Mouse (Mus musculus) thymus, adult 2 months (tissue): ENCODE data around the gene Cacna1c.

Experiments used
- CTCF ChIP-seq: fragments of 200-500 bp; IDR thresholded peaks from 2 replicates; pipeline ENCODE4 v1.5.1; 2012; ENCODE audit warnings: mild to moderate bottlenecking, control low read depth, low read length, moderate library complexity, borderline replicate concordance; ENCODE audit not compliant: control insufficient read depth, poor library complexity, insufficient read depth; ENCODE audit errors: extremely low read depth
- POLR2A ChIP-seq: fragments of 200-500 bp; IDR thresholded peaks from 2 replicates; pipeline ENCODE4 v1.6.1; 2012; ENCODE audit warnings: mild to moderate bottlenecking, low read length, control low read depth, moderate library complexity; ENCODE audit not compliant: control insufficient read depth, poor library complexity, insufficient read depth; ENCODE audit errors: extremely low read depth

DNA sequence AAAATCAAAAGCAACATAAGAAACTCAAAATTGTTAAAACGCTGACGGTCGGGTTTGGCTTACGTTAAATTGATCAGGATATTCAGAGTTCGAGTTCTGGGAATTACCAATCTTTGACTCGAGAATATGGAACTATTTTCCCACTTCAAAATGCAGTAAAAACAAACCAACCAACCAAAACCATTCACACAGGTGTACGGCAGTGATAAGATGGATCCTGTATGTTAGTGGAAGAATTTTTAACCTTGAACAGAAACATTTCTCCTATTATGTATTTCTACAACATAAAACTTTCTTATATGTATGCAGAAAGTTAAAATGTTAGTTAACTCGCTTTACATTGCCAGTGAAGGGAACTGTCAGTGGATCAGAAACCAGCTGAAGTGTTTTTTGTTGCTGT is 635.0 kb downstream of the Cacna1c start:
- TF ChIP-seq POLR2A (no peak), CTCF (no peak)
